Mouse (Mus musculus): ENCODE measurements around the gene Pnpla2.
A peak's percentile ranks its signal among the peaks of the same experiment; 100 is the strongest.
"Not testable (repeated sequence)": the region's sequence is repeated elsewhere in the genome, so short reads cannot be mapped to it uniquely, and the experiment has no call there.

The Pnpla2 gene

GRCm38 (mm10) chr7:141431434-141432185, 23.4 kb upstream of the Pnpla2 start:
- DNase-seq (ENCODE audit: low spot score), result no peak

- no peak for DNase-seq (ENCODE audit: low spot score)
These were observed 22.8 kb upstream of the Pnpla2 start for GRCm38 (mm10) chr7:141432186-141432611.

GRCm38 (mm10) chr7:141432741-141433516, 22.1 kb upstream of the Pnpla2 start:
- DNase-seq (ENCODE audit: low spot score), result no peak

GRCm38 (mm10) chr7:141433517-141434400, 21.2 kb upstream of the Pnpla2 start:
- DNase-seq (ENCODE audit: low spot score), result no peak

- no peak for DNase-seq (ENCODE audit: low spot score)
These were observed 20.5 kb upstream of the Pnpla2 start for GRCm38 (mm10) chr7:141434464-141434863.

- peak; percentile 67 for DNase-seq (ENCODE audit: low spot score)
These were observed 19.7 kb upstream of the Pnpla2 start for GRCm38 (mm10) chr7:141435129-141435855.

GRCm38 (mm10) chr7:141435856-141436522, 19.0 kb upstream of the Pnpla2 start:
- no peak for DNase-seq (ENCODE audit: low spot score)

- DNase-seq (ENCODE audit: low spot score), result no peak
These were observed 18.5 kb upstream of the Pnpla2 start for GRCm38 (mm10) chr7:141436523-141436892.

- DNase-seq (ENCODE audit: low spot score), result peak; percentile 79
These were observed 17.5 kb upstream of the Pnpla2 start, which contains the start of gene Slc25a22 for GRCm38 (mm10) chr7:141437178-141438120. Gene Slc25a22 (minus strand): TSS chr7:141437892.

- DNase-seq (ENCODE audit: low spot score), result no peak
These were observed 16.6 kb upstream of the Pnpla2 start for GRCm38 (mm10) chr7:141438201-141438968.

GRCm38 (mm10) chr7:141439140-141439679, 15.8 kb upstream of the Pnpla2 start:
- DNase-seq (ENCODE audit: low spot score), result no peak

GRCm38 (mm10) chr7:141439811-141440210, 15.2 kb upstream of the Pnpla2 start:
- DNase-seq (ENCODE audit: low spot score), result no peak

GRCm38 (mm10) chr7:141440613-141441012, 14.4 kb upstream of the Pnpla2 start:
- DNase-seq (ENCODE audit: low spot score), result no peak

- DNase-seq (ENCODE audit: low spot score), result no peak
These were observed 13.5 kb upstream of the Pnpla2 start for GRCm38 (mm10) chr7:141441460-141441859.

GRCm38 (mm10) chr7:141442199-141442598, 12.8 kb upstream of the Pnpla2 start:
- no peak for DNase-seq (ENCODE audit: low spot score)

- DNase-seq (ENCODE audit: low spot score), result no peak
These were observed 11.7 kb upstream of the Pnpla2 start for GRCm38 (mm10) chr7:141443081-141443821.

- DNase-seq (ENCODE audit: low spot score), result peak; percentile 62
These were observed 11.2 kb upstream of the Pnpla2 start, which contains the start of gene Pidd1 for GRCm38 (mm10) chr7:141443828-141444237. Gene Pidd1 (minus strand): TSS chr7:141444025.

- not testable (repeated sequence) for DNase-seq (ENCODE audit: low spot score)
These were observed 8.6 kb upstream of the Pnpla2 start for GRCm38 (mm10) chr7:141446374-141446773.

All from spleen, adult 12 weeks (tissue).